Mouse (Mus musculus): ENCODE results near the gene Lpp.

Gene Lpp

GRCm38 (mm10) chr16:24399524-24399923, 6.2 kb downstream of the Lpp start:
- DNase-seq (ENCODE audit: low read depth, low spot score): no peak

GRCm38 (mm10) chr16:24400776-24401175, 7.5 kb downstream of the Lpp start:
- DNase-seq (ENCODE audit: low read depth, low spot score): no peak

DNA sequence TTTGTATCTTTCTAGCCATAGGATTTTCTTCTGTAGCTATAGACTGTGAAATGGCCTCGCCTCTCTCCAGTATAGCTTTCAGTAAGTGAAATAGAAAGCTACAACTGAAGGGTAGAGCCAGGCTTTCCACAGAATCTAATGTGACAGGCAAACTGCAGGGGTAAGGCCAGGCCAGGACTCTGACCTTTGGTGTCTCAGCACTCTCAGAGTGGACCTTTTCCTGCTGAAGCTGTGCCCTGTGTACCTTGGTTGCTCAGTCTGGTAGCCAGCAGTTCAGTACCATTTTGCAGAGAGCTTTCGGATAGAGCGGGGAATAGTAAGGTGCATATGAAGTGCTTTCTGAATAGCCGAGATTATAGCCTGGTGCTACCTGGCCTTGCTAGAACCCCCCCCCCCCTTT, 9.5 kb downstream of the Lpp start:
- no peak for DNase-seq (ENCODE audit: low read depth, low spot score)

DNA sequence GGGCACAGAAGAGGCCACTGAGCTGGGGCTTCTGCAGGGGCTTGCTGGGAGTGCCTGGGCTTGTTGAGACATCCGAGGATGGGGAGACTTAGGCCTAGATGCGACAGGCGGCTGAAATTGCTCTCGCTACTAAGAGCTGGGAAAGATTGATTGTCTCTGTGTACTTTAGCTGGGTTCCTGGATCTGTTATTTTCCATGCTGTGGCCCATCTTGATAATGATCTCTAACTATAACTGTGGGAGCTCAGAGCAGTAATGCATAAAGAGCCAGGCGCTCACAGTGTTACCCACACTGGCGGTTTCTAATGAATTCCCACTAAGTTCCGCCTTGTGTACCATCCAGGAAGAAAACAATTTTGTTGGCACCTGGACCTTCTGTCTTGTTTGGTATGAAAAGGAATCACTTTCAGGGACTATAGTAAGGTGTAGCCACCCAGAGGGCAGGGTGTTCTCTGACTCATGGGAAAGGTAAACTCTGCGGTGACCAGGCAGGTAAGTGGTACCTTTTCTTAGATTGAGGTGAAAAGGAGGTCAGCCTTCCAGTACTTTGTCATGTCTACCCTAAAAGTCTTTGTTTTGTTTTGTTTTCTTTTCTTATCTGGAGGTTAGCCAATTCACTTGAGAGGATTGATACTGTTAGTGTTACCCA, 10.6 kb downstream of the Lpp start:
- no peak for DNase-seq (ENCODE audit: low read depth, low spot score)

DNA sequence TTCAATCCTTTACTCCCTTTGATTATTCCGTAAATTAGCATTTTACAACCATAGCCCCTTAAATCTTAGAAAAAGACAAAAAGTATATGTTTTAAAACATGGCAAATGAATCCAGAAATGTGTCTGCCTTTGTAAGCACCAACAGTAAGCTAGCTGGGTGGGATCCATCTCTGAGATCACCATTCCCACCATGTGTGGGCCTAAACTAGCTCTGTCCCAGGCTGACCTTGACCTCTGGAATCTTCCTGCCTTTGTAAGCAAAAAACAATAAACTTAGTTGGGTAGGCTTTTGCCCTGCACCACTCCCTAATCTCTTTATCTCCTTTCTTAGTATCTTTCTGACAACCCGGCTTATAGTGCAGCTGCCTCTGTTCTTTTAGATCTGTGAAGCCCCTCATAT, 13.2 kb downstream of the Lpp start:
- peak; percentile 54 for DNase-seq (ENCODE audit: low read depth, low spot score)

GRCm38 (mm10) chr16:24411281-24411680, 18.0 kb downstream of the Lpp start:
- peak; percentile 70 for DNase-seq (ENCODE audit: low read depth, low spot score)

- DNase-seq (ENCODE audit: low read depth, low spot score): no peak
These were observed 18.9 kb downstream of the Lpp start for GRCm38 (mm10) chr16:24412193-24412592.

DNA sequence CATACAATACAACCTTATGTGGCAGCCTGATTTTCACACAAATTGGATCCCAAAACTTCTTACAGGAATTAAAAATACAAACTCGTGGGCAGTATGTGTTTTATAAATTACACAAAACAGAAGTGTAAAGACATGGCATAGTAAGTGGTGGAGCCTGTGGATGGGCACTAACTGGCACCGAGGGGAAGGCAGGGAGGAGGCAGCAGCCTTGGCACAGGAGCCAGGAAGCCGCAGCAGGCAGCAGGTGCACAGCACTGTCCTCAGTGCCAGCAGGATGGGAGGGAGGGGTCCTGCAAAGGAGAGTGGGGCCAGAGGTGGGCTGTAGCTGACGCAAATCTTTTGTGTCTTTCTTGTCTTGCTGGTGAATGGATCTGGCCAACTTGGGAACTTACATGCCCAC, 19.8 kb downstream of the Lpp start:
- DNase-seq (ENCODE audit: low read depth, low spot score): no peak

DNA sequence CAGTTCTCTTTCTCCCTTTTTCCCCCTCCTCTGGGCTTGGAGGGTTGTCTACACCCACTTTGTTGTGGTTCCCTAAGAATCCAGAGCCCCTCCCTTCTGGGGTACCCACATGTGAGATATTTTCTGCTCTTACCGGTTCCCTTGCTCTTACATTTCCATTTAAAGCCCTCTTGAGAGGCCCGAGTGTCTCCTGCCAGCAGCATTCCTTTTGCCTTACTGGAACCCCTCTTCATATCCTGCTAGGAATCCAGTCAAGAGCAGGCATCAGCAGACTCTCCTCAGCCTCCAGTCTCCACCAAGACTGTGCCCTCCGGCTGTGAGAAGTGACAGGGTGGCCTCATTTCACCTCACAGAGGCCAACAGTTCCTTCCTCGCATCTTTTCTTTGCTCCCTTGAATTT, 24.7 kb downstream of the Lpp start:
- no peak for DNase-seq (ENCODE audit: low read depth, low spot score)

- DNase-seq (ENCODE audit: low read depth, low spot score): no peak
These were observed 27.4 kb downstream of the Lpp start for GRCm38 (mm10) chr16:24420603-24421120.

GRCm38 (mm10) chr16:24421687-24422418, 28.5 kb downstream of the Lpp start:
- DNase-seq (ENCODE audit: low read depth, low spot score): no peak

DNA sequence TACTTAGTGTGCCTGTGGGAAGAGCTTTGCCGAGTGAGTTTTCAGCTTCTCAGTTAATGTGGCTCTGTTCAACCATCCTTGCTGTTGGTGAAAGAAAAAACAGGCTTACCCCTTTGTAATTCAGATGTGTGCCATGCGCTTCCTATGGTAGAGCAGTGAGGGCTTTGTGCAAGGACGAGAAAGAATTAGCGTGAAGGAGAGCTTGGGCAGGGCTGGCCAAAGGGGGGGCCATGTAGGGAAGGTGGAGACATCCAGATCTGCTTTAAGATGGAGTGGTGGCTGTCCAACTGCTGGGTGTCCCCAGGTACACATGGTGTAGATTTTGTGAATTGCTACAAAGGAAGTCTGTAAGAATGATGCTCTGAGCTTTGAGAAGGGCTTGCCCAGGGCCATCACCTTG, 29.9 kb downstream of the Lpp start:
- DNase-seq (ENCODE audit: low read depth, low spot score): no peak

- DNase-seq (ENCODE audit: low read depth, low spot score): no peak
These were observed 30.4 kb downstream of the Lpp start for GRCm38 (mm10) chr16:24423751-24424150.

- DNase-seq (ENCODE audit: low read depth, low spot score): no peak
These were observed 31.2 kb downstream of the Lpp start for GRCm38 (mm10) chr16:24424356-24424977.

DNA sequence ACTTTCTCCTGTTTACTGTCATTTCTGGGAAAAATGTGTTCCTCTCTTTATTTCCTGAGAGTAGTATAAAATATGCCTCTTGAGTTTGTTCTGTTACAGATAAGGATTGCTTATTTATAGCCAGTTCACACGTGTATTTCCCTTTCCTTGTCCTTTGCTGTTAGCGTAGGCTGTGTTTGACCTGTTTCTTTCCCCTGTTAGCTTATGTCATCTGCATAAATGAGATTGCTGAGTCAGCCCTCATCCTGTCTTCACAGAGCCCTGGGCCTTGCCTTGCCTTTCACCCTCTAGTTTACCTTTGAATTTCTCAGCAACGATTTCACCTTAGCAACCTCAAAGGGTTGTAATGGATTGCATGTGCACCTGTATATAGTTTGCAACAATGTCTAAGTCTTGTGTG, 32.5 kb downstream of the Lpp start:
- DNase-seq (ENCODE audit: low read depth, low spot score): no peak

GRCm38 (mm10) chr16:24427606-24428005, 34.3 kb downstream of the Lpp start:
- DNase-seq (ENCODE audit: low read depth, low spot score): no peak

DNA sequence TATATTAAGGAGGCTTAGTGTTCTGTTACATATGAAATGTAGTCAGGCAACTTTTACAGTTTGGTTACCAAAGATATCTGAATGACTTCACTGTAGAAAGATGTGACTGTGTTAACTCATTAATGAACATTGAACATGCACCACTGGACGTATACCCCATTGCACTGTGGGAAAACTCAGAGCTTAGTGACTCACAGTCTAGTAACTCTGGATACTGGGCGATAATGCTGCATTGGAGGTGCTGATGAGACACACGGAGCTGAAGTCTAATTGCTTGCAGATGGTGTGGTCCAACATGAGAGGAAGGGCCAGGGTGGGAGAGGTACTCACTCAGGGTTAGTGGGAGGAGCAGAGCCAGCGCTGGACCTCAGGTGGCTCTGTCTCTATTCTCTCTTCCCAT, 34.7 kb downstream of the Lpp start:
- no peak for DNase-seq (ENCODE audit: low read depth, low spot score)

DNA sequence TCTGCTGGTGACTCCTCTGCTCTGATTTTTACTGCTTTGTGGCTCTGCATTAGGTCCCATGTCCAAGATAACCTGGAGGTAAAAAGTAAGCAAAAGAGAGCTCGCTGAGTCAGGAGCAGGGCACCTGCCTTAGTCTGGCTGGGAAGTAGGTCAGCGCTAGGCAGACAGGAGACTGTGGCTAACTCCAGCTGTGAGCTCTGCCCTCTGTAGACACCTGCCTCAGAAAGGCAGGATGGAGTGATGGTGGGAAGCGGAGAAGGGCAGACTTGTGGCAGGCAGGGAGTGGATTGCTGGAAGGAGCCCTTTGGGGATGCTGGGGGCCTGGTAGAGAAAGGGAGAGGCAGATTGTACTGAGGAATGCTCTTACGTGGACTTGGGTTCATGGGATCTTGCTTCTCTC, 35.4 kb downstream of the Lpp start:
- DNase-seq (ENCODE audit: low read depth, low spot score): no peak

DNA sequence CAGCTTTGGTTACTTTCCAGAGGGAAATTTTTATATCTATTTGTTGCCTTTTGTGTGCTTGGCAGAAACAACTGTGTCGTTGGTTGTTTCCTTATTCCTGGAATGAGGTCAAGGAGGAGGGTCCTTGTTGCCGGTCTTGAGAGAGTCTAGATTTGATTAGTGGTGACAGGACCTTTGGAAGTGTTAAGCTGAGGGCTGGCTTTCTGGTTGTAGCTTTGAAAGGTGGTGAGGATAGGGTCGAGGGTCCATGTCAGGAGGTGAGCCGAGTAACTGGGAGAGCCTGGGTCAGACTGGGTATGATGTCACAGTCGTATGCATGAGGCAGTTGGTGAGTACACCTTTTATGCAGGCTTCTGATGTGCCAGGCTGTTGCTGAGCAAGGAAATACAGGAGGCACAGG, 36.4 kb downstream of the Lpp start:
- no peak for DNase-seq (ENCODE audit: low read depth, low spot score)

DNA sequence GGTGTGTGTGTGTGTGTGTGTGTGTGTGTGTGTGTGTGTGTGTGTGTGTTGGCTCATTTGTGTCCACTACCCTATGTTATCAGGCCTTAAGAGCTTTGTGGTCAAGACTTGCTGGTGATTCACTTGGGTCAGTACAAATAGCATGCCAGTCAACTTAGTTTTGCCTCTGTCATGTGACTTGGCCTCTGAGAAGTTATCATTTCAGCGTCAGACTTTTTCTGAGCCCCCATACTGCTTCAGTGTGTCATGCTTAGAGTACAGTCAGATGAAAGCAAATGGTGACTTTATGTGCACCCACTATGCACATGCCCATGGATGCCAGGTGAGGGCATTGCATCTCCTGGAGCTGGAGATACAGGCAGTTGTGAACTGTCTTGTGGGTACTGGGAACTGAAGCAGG, 38.5 kb downstream of the Lpp start:
- DNase-seq (ENCODE audit: low read depth, low spot score): no peak

DNA sequence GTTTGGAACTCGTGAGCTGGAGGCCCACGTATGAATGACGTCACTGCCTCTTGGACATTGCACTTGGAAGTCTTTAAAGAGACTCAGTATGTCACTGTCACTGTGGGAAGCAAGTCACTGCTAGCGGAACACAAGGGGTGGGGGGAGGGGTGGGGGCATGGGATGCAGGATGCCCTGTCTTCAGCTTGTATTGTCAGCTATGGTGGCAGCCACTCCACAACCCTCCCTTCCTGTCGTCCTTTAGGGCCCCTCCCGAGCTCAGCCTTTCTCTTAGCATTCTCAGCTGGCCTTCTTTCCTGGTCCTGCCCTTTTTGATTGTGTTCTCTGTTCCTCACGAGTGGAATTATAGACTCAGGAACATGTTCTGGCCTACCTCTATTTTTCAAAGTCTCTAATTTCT, 40.3 kb downstream of the Lpp start:
- DNase-seq (ENCODE audit: low read depth, low spot score): peak; percentile 19

DNA sequence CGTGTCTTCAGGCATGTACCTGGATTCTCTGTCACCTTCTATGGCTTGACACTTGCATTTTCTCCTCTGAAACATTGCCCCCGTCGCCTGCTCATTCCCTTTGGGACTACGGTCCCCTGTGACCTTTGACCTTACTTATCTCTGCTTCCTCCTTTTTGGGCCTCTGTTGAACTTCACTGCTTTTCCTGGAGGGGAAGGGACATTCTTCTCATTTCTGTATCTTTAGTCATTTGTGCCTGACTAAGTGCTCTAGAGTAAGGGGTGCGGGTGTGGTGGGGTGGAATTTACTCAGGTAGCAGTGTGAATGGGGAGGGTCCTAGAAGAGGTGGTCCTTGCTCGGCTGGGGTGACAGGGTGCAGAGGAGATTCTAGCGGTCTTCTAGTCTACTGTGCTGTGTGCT, 40.7 kb downstream of the Lpp start:
- peak; percentile 41 for DNase-seq (ENCODE audit: low read depth, low spot score)

Measured in ZHBTc4 (cell line).